Mouse (Mus musculus) left cerebral cortex, postnatal 36 days (tissue): Measurements from ENCODE around the gene Ptpra. TPM values are rescaled to one million over a fixed set of nuclear protein-coding genes. Genes with fewer than 3 reads are reported as not detected.
"Not testable (repeated sequence)": the region's sequence is repeated elsewhere in the genome, so short reads cannot be mapped to it uniquely, and the experiment has no call there.

ENCODE experiments used
- DNase-seq, 2 experiments: peaks; one replicate each; pipeline ENCODE4 v3.0.0; 2021 to 2022; ENCODE audit warnings: low spot score in 2 of 2, mixed read lengths in 1 of 2
- intact Hi-C: fragments of 180-260 bp; cut with DNase I; formaldehyde crosslinking; loops from one replicate; pipeline ENCODE4 v1.15.1; 2025
- total RNA-seq, 2 experiments: library from RNA; stranded (reverse); gene quantifications; 2 replicates each; pipeline ENCODE4 v1.2.3; 2021

Ptpra gene
- total RNA-seq, 2 experiments from 2014 or later, result 239 to 240 TPM

GRCm38 (mm10) chr2:130476666-130477297 lies 26.7 kb downstream of the Ptpra start:
- intact Hi-C loops, result no loop called here
- DNase-seq, result no peak

- intact Hi-C loops, result no loop called here
- no peak for DNase-seq
Measured at GRCm38 (mm10) chr2:130482177-130482576, 32.1 kb downstream of the Ptpra start.

DNA sequence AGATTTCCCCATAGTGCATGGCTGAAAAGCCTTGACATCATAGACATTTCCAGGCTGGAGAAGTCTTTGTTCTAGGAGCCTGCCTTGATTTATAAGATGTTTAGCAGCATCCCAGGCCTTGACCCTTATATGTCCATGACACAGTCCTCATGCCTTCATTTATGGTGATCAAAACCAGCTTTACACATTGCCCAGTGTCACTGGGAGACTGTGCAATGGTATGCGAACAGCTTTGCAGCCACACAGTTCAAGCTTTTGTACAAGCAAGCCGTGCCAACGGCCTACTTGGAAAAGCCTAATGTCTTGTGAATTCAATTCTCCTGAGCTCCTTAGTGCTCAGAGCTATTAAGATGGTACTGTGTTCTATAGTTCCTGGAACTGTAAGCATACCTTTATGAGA lies 32.6 kb downstream of the Ptpra start:
- DNase-seq, result no peak
- intact Hi-C loops, result no loop called here

DNA sequence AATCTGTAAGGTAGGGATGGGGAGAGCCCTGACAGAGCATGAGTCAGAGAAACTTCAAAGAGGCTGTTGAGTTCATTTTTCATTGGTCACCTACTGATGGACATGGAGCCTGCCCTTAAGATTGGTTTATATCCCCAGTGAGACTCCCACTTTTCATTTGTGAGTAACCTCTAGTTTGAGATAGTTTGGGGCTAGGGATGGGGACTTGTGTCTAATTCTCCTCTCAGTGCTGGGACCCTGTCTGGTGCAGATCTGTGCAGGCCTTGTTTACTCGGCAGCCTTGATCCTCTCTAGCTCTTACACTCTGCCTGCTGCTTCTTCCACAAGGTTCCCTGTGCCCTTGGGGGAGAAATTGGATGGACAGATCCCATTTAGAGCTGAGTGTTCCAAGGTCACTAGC lies 34.1 kb downstream of the Ptpra start:
- no peak for DNase-seq
- intact Hi-C loops, result no loop called here

DNA sequence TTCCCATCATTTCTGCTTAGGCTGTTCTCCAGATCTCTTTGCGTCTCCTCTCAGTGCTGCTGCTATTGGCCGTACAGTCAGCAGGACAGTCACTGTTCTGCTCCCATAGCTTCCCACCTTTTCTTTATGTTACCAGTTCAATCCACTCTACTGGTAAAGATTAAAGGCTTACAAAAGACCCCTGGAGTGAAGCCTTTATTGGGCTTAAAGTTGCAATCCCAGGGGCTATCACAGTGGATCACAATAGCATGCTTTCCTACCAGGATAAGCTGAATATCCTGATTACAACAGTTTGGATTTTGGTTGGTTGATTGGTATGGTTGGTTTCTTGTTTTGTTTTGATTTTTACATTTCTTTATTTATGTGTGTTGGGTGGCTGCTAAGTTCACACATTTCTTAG lies 37.9 kb downstream of the Ptpra start:
- intact Hi-C loops, result no loop called here
- no peak for DNase-seq

- no peak for DNase-seq
- intact Hi-C loops, result no loop called here
Measured at GRCm38 (mm10) chr2:130488600-130488999, 38.5 kb downstream of the Ptpra start.

DNA sequence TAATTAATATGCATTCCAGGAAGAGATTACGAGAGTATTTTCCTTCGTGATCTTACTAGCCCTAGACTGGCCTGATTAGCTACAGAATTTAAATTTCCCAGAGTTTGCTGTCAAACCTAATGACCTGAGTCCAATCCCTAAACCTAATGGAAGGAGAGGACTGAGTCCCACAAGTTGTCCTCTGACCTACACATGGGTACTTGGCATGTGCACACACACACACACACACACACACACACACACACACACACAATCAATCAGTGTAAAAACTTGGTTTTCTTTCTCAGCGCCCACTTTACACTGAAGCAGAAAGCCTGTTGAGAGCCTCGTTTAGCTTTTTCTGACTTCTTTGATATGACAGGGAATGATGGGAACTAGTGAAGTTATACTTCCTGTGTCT lies 41.1 kb downstream of the Ptpra start:
- DNase-seq, result no peak
- intact Hi-C loops, result loop anchor here (5.0 kb wide), 1 partner anchor 39 kb away; the partner anchor contains the start of gene Ptpra

GRCm38 (mm10) chr2:130491587-130491986 lies 41.5 kb downstream of the Ptpra start:
- DNase-seq, result peak; percentile 34 to 38
- intact Hi-C loops, result loop anchor here (5.0 kb wide), 1 partner anchor 39 kb away; the partner anchor contains the start of gene Ptpra

- intact Hi-C loops, DNase-seq: not testable (repeated sequence)
Measured at GRCm38 (mm10) chr2:130495114-130495513, 45.0 kb downstream of the Ptpra start.

GRCm38 (mm10) chr2:130496037-130496436 lies 46.0 kb downstream of the Ptpra start:
- intact Hi-C loops, result no loop called here
- DNase-seq, result peak; percentile 39 to 50

- intact Hi-C loops, result no loop called here
- DNase-seq, result no peak
Measured at GRCm38 (mm10) chr2:130496931-130497330, 46.9 kb downstream of the Ptpra start.

DNA sequence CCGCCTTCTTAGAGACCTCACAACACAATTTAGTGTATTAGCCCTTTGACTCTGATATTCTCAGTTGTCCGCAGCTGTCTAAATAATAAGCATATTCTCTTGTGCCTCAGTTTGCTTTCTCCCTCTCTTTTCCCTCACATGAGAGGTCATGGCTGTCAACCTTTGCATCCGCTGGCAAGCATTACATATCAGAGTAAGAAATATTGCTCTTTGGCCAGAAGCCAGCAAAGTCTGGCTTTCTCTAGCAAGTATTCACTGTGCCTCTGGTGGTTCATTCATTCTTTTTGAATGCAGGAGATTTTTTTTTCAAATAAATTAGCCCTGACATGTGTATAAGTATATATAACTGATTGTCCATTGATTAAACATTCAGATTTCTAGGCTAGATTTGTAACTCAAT lies 49.5 kb downstream of the Ptpra start:
- intact Hi-C loops, result no loop called here
- no peak for DNase-seq

- no peak for DNase-seq
- intact Hi-C loops, result no loop called here
Measured at GRCm38 (mm10) chr2:130501556-130501955, 51.5 kb downstream of the Ptpra start.

GRCm38 (mm10) chr2:130511616-130512015 lies 61.5 kb downstream of the Ptpra start:
- DNase-seq, intact Hi-C loops: not testable (repeated sequence)

- intact Hi-C loops, result no loop called here
- no peak for DNase-seq
Measured at GRCm38 (mm10) chr2:130513907-130514306, 63.8 kb downstream of the Ptpra start.

GRCm38 (mm10) chr2:130515791-130516190 lies 65.7 kb downstream of the Ptpra start:
- DNase-seq, result no peak
- intact Hi-C loops, result loop anchor here (1.0 kb wide), 1 partner anchor 65 kb away; the partner anchor contains the start of gene Ptpra

DNA sequence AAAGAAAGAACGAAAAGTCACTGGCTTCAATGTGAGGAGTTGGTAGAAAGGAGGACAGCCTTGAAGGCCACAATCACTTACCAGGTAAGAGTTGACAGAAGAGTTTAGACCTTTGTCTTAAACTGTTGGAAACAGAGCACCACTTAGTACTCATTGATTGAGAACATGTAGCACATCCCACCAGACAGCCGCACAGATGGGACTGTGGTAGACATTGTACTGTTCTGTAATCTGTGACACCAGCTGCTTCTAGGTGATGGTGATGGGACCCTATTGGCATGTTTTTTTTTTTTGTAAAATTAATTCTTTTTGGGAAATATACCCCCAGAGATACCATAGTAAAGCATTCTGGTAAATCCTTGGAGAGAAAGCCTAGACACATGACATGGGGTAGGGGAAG lies 71.8 kb downstream of the Ptpra start:
- intact Hi-C loops, result no loop called here
- no peak for DNase-seq

- intact Hi-C loops, DNase-seq: not testable (repeated sequence)
Measured at GRCm38 (mm10) chr2:130525480-130525879, 75.4 kb downstream of the Ptpra start.

GRCm38 (mm10) chr2:130528457-130528856 lies 78.4 kb downstream of the Ptpra start:
- intact Hi-C loops, result loop anchor here (2.0 kb wide), 1 partner anchor 78 kb away; the partner anchor contains the start of gene Ptpra
- DNase-seq, result no peak

- intact Hi-C loops, result loop anchor here (2.0 kb wide), 1 partner anchor 78 kb away; the partner anchor contains the start of gene Ptpra
- no peak for DNase-seq
Measured at GRCm38 (mm10) chr2:130529290-130529689, 79.2 kb downstream of the Ptpra start.

DNA sequence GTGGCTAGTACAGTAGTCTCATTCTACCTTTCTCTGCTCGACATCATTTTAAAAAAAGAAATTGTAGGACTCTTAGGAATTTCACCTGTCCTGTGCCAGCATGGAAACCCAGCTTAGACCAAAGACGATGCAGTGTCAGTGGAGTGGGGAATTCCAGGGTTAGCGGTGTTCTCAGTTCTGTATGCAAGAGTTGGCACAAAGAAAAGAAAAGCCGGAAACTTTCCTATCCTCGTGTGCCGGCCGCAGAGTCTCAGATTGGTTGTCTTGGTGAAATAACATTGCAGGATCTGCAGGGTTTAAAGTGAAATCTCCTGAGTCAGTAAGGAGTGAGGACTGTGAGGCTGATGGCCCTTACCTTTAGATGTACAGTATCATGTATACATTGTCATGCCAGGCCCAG lies 79.8 kb downstream of the Ptpra start:
- intact Hi-C loops, result loop anchor here (2.0 kb wide), 1 partner anchor 79 kb away; the partner anchor contains the start of gene Ptpra
- no peak for DNase-seq
